Mouse (Mus musculus) right cerebral cortex, postnatal 4 days (tissue): ENCODE measurements around the gene Asrgl1.
A peak's percentile ranks its signal among the peaks of the same experiment; 100 is the strongest.
"Not testable (repeated sequence)": the region's sequence is repeated elsewhere in the genome, so short reads cannot be mapped to it uniquely, and the experiment has no call there.

Experiments used
- DNase-seq: peaks from one replicate; pipeline ENCODE4 v3.0.0-alpha.2; 2022

Gene Asrgl1

DNA sequence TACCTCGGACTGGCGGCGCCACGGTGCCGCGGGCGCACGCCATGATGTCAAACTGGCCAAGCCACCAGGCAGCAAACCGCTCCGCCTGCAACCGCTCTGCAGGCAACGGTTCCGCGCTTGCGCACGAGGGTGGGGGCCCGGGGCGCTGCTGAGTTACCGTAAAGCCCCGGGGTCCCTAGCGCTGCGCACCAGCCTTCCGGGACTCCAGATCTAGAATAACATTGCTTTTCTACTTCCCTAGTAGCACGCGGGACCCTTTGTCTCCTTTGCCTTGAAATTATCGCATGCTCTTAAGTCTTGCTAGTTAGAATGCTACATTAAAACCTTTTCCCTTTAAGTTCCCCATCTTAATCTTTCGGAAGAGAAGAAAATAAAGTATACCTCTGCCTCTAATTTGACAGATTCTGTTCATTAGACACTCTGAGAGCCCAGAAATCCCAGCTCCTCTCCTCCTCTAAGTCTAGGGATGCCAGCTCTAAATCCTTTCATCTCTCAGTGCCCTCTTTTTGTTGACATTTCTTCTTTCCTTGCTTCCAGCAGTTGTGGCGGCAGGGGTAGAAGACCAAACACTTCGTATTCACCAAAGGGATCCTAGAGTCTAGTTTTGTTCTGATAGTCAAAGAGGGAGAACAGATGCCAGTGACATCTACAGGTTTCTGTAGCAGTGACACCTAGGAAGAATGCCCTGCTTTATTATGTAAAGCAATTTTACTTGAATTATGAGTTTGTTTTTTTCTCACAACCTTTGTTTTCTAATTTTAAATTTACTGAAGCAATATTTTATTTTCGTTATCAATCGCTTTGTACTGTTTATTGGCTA lies at the start of gene Asrgl1:
Gene Asrgl1, minus strand, starts transcription at position 125 of the 820 bp plus-strand sequence.
- peak; percentile 94 for DNase-seq

DNA sequence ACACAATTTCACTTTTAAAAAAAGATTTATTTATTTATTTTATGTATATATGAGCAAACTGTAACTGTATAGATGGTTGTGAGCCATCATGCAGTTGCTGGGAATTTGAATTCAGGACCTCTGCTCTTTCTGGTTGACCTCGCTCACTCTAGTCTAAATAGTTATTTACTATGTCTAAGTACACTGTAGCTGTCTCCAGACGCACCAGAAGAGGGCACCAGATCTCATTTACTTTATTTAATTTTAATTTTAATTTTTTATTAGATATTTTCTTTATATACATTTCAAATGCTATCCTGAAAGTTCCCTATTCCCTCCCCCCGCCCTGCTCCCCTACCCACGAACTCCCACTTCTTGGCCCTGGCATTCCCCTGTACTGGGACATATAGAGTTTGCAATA lies 10.8 kb upstream of the Asrgl1 start:
- no peak for DNase-seq

DNA sequence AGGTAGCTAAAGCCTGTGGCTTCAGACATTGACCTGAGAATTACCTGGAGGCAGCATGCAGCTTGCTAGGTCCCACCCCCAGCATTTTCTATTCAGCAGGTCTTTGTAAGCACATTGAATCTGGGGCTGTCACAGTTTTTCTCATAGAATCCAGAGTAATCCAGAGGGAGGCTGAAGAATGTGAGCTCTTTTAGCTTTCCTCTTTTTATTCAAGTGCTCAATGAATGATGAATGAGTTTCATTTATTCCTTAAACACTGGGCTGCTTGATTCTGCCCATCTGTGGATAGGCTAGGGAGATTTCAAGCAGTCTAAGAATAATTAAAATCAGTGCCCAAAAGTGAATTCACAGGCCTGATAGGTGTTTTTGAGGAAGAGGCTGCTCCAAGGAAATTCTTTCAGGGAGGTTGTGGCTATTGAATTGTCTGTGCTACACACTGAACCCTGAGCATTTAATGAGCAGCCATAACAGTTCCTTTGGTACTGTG lies 8.2 kb upstream of the Asrgl1 start:
- no peak for DNase-seq

DNA sequence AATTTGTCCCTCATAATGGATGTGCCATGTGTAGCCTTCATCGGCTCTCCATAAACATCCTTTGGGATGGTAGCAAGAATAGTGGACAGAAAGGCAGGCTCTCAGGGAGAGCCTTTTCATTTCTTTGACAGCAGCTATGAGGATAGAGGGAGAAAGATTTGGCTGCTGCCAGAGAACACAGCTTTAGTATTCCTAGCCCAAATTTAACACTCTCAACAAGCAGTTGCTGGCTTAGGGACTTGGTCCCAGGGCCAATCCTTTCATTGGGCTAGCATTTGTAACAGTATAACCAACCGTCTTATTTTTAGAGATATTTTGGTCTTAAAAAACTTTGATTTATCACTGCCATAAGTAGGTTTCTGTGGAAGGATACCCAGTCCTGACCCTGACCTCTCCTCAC lies 7.8 kb upstream of the Asrgl1 start:
- DNase-seq: no peak

DNA sequence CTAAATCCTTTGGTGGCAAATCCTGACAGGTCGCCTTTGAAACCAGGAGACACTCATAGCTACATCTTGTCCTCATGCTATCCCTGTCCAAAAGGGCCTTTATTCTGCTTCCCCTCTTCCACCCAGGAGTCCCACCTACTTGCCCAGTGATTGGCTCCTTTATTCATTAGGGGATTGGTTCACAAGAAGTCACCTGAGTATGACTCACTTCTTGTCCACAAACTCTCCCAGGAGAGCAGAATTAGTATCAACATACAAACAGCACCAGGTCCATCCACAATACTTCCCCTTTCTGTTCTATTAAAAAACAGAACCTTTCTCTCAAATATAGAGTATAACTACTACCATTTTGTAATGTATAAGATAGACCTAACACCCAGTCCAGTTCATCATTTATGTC lies 4.9 kb upstream of the Asrgl1 start:
- DNase-seq: not testable (repeated sequence)

DNA sequence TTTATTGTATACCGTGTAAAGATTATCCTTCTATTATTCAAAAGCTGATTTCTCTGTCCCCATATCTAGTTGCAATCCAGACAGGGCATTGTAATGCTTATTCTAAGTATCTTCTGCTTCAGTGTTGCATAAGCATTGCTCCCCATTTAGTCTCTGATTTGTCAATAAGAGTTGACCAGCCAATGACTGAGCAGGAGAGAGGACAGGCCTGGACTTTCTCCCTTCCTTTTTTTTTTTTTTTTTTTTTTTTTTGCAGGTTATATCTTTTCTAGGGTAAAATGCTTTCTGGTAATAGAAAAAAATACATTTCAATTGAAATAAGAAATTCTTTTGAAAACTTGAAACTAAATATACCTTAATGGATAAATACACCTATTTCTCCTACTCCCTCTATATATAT lies 1.7 kb upstream of the Asrgl1 start:
- no peak for DNase-seq

DNA sequence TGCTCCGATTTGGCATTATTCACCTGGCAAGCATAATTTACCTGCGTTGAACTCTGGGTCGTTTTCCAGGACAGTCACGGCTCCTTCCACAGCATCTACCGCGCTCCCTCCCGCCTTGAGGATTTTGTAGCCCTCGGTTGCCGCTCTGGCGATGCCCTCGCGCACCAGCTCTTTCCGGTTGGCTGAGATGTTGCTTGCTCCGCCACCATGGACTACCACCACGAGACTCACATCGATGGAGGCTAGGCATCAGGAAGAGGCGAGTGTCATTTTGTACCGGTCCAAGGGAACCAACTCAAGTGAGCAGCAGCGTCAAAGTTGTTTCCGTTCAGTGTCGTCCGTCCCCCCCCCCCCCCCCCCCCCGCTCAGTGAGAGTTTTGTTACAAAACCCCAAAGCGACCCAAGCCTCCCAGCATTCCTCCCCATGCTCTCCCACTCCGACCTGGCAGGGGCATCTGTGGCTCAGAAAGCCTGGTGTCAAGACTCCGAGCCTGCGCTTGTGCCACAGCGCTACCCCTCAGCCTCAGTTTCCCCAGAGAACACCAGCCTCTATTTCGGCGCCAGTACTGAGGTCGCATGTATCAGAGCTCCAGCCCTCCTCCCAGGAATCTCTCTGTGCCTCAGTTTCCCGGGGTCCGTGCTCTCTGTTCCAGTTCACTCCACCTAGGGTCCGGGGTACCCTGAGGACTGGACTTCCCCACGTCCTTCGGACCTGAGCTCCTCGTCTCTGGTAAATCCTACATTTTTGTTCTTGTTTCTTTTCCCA lies 507 bp downstream of the Asrgl1 start:
- DNase-seq: peak; percentile 22

DNA sequence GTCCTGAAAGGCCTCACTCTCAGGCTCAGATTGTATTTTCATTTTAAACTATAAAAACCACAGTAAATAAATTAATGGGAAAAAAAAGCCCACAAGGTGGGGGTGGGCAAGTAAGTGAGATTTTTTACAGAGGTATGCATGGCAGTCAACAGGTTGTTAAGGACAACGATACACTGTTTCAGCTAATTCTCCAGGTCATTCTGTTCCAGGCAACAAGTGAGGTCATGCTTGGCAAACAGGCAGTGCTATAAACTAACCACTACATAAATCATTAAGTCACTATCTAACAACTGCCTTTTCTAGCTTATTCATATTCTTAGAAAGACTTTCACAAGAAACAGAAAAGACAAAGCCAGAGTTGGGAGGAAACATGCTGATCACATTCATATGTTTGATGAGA lies 5.4 kb downstream of the Asrgl1 start:
- DNase-seq: no peak

DNA sequence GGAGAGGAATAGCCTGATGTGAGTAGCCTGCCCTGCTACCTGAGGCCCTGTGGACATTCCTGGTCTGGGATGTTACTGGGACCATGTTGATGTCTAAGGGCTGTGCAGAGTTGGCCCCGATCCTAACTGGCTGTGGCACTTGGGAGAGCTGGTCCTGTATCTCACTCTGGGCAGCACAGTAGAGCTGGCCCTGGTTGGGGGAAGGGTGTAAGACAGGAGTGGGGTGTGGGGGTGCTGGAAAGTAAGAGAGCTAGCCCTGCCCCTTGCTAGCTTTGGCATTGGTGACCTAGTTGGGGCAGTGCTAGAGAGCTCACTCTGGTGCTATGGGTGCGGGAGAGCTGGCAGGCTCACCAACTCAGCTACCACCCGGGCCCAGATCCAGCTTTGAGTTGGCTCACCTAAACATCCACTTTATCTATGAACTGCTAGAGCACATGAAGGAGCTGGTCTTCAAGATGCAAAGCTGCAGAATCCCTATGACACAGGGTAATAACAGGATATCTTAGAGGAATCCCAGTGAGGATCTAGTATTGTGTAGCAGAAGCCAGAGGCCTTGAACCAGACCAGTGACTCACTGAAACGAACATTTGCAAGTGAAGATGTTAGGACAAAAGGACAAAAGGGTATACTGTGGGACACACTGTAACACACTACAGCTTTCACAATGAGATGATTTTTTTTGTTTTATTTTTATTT lies 6.8 kb downstream of the Asrgl1 start:
- no peak for DNase-seq

DNA sequence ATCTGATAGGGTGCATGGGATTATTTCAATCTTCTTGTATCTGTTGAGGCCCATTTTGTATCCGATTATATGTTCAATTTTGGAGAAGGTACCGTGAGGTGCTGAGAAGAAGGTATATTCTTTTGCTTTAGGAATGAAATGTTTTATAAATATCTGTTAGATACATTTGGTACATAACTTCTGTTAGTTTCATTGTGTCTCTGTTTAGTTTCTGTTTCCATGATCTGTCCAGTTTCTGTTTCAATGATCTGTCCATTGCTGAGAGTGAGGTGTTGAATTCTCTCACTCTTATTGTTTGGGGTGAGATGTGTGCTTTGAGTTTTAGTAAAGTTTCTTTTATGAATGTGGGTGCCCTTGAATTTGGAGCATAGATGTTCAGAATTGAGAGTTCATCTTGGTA lies 11.4 kb downstream of the Asrgl1 start:
- DNase-seq: not testable (repeated sequence)

DNA sequence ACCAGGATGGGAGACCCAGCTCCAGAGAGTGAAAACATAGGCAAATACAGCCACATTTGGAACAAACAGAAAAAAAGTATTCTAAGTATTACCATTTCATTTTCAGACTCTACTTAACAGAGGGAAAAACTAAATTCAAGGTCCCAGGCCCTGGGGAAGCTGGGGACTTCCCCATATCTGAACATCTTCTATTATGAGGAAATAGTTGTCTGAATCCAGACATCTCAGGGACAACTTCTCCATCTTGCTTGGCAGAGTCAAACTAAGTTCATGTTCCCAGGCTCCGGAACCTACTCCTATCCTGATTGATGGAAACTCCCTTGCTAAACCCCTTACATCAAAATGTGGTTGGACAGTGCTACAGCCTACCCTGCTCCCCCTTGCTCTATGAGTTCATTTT lies 13.0 kb downstream of the Asrgl1 start:
- DNase-seq: no peak

DNA sequence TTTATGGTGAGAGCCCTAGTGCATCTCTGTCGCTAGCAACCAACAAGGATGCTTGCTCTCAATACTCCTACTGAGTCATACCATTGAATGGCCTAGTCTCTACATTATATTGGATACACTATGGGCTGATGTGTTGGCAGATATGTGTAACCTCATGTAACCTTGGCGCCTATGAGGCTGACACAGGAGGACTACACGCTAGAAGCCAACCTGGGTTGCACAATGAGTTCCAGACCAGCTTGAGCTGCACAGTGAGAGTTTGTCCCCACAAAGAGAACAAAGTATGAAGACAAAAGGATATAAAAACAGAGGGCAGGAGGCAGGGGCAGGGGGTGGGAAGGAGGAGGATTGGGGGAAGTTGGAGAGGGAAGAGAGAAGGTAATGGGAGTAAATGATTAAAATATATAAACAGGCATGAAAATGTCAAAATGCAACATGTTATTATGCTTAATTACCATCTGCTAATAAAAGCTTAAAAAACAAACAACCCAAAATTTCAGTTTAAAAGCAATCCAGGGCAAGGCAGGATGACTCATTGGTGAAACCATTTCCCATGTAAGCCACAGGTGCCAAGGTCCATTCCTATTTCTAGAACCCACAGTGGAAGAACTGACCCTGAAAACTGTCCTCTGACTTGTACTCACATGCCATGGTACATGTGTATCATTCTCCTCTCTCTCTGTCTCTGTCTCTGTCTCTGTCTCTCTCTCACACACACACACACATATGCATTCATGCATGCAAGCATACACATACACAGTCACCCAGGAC lies 15.6 kb downstream of the Asrgl1 start:
- DNase-seq: no peak

DNA sequence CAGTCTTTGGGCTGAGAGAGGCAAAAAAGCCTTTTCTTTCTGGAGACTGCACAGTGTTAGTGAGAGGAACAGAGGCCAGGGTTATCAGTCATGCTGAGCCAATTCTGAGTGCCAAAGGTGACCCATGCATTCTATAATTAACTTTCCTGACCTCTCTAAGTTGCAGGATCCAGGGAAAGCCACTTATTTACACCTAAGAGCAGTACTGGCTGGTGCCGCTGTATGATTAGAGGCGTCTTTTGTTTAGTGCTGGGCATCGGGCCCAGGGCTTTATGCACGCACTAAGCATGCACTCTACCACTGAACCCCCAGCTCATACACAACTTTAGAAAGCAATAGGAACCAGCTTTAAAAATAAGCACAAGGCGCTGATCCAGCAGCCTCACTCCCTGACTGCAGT lies 18.2 kb downstream of the Asrgl1 start:
- DNase-seq: no peak

DNA sequence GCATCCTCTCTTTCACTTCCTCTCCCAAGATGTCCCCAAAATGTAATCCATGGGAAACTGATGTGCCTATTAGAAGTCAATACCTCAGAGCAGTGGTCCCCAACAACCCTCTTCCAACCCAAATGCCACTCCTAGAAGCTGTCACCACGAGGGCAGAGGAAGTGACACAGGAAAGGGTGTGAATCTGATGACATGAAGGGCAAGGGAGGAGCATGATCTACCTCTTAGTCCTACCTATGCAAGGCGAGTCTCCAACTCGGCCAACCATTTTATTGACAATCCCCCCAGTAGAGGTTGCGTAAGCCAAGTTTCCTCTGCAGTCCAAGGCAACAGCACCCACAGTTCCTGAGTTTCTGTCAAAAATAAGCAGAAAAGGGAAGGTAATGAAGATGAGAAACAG lies 19.2 kb downstream of the Asrgl1 start:
- DNase-seq: no peak

DNA sequence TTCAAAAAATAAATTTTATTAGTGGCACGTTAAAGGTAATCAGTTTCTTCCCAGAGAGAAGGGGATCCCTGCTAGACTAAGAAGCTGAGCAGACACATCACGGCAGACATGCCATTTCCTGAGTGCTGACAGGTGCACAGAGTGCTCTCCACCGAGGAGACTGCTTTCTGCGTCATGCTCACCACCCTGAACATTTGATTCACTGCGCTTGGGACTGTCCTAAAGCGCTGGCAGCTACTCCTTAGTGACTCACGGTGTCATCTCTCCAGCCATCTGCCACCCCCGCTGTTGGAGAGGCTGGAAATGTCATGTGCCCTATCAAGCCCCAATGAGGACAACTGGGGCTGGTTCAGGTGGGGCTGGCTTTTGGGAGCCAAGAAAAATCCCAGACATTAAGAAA lies 23.4 kb downstream of the Asrgl1 start:
- DNase-seq: no peak

DNA sequence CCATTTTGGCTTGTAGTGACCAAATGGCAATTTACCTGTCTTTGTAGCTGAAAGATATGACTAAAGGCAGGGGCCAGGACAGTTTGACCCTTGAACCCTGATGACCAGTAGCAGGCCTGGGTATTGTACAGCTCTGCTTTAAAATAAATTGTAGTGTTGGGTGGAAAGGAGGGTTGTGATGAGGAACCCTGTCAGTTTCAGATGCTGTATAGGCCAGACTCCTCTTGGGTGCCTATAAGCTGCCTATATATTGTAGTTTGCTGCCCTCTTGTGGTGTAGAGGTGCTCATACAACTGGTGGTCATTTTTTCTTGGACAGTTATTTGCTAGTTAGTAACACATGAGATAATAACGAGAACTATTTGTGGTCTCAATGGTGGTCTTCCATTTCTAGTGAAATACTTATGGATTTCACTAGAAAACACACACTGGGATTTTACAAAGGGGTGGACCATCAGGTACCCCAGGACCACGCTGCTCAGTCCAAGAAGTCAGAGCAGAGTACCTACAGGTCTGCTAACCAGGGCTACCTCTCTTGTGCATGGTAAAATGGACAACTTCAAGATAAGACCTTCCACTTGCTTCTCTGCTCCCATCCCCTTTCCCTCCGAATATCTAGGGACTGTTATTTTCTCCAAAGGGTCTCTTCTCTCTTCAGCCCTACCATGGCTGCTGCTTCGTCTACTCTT lies 25.1 kb downstream of the Asrgl1 start:
- DNase-seq: no peak

DNA sequence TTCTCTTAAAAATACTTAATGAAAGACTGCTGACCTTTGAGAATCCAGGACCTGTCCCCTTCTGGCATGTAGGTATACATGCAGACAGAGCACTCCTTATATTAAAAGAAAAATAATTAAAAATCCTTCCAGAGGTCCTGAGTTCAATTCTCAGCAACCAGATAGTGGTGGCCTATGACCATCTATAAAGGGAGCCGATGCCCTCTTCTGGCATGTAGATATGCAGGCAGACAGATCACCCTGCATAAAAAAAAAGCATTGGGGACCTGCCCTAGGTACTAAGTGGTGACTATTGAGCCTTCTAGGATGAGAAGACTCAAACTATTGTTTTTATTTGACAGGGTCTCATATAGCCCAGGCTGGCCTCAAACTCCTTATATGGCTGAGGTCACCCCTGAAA lies 26.9 kb downstream of the Asrgl1 start:
- no peak for DNase-seq

DNA sequence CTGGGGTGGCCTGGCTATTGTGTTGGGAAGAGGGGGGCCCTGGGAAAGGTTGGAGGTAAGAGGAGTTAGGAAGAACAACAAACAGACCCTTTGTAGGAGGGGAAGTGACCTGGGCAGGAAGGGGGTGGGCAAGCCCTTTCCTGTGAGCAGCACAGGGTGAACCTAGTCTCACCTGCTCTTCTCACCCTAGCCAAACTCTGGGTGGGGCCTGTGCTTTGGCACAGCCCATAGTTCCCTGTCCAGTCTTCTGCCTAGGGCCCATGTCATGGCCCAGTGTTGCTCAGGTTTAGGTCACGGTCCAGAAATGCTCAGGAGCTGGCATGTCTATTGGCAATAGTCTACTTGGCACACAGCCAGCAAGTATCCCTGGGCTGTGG lies 28.1 kb downstream of the Asrgl1 start:
- no peak for DNase-seq

DNA sequence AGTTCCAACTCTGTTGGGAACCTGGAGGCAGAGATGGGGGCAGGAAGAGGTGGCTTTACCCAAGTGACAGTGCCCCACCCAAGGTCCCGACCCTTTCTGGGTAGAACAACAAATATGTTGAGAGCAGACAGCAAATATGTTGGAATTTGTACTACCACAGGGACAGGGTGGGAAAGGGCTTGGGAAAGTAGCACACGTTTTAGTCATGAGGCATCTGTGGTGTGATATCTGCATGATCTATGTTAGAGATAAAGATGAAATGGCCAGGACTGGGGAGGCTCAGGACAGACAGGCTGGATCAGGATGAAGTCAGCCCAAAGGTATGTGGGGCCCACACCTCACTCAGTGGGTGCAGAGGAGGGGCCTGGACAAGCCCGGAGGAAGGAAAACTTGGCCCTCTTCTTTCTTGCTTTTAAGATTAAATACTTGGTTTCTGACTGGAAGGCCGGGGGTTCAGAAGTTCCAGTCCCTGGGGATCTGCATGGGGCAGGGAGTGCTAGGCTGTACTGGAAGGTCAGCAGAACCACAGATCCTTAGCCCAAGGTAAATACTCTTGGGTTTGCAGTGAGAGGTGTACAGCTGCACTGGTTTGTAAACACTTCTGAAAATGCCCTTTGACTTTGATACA lies 28.6 kb downstream of the Asrgl1 start:
- DNase-seq: no peak

DNA sequence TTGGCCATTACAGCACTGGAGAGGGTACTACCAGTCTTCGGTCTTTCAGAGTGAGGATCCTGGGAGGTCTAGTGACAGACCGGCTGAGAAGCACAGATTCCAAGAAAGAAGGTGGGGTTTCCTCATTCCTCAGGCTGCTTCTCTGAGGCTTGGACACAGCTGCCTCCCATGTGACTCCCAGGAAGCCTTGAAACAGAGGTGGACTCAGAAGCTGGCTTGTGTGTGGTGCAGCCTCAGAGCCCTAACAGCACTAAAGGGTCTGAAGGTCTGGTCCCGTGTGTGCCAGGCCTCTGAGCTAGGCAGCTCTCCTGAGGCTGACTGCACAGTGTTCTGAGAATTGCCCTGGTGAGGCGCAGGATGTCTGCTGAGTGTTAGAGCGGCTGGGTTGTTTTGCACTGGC lies 29.3 kb downstream of the Asrgl1 start:
- DNase-seq: no peak

DNA sequence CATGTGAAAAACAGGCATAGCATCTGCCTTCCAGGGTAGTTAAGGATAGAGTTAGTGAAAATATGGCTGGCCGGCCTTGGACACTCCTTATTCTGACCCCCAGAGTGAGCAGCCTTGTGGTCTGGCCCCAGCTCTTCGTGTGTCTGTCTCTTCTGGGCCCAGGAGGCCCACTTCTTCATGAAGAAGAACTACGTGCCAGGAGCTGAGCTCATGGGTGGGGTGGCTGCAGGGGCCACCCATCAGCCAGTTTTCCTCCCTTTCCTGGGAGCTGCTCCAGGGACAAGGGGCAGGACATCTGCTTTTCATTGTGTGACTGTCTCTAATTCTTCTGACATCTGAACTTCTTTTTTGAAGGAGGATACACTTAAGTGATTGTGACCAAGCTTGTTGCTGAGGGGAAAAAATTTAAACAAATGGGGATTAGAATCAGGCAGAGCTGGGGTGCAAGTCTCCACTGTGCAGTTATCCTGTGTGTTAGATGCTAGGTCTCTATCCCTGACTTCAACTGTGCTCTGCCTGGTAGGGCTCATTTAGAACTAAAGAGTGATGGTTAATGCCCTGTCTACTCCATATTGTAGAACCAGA lies 30.2 kb downstream of the Asrgl1 start:
- no peak for DNase-seq
